Mouse (Mus musculus): ENCODE measurements around the gene Gm3402.
"Not testable (repeated sequence)": the region's sequence is repeated elsewhere in the genome, so short reads cannot be mapped to it uniquely, and the experiment has no call there.

Gm3402 gene

GRCm38 (mm10) chr5:146513823-146514222 lies at the start of gene Gm3402:
Gm3402 (plus strand) TSS chr5:146514123.
- DNase-seq (ENCODE audit: low read depth in 2 of 2, low spot score in 2 of 2), result not testable (repeated sequence)

GRCm38 (mm10) chr5:146466663-146467062 lies 47.3 kb upstream of the Gm3402 start:
- no peak for DNase-seq (ENCODE audit: low read depth in 2 of 2, low spot score in 2 of 2)

GRCm38 (mm10) chr5:146468311-146468710 lies 45.6 kb upstream of the Gm3402 start:
- DNase-seq (ENCODE audit: low read depth in 2 of 2, low spot score in 2 of 2), result no peak

- DNase-seq (ENCODE audit: low read depth in 2 of 2, low spot score in 2 of 2), result no peak
These were observed 43.1 kb upstream of the Gm3402 start for GRCm38 (mm10) chr5:146470821-146471220.

GRCm38 (mm10) chr5:146471311-146471710 lies 42.6 kb upstream of the Gm3402 start:
- DNase-seq (ENCODE audit: low read depth in 2 of 2, low spot score in 2 of 2), result no peak

- no peak for DNase-seq (ENCODE audit: low read depth in 2 of 2, low spot score in 2 of 2)
These were observed 42.1 kb upstream of the Gm3402 start for GRCm38 (mm10) chr5:146471821-146472220.

- DNase-seq (ENCODE audit: low read depth in 2 of 2, low spot score in 2 of 2), result not testable (repeated sequence)
These were observed 34.4 kb upstream of the Gm3402 start for GRCm38 (mm10) chr5:146479564-146479963.

- not testable (repeated sequence) for DNase-seq (ENCODE audit: low read depth in 2 of 2, low spot score in 2 of 2)
These were observed 32.3 kb upstream of the Gm3402 start, which contains the start of gene Gm6408 for GRCm38 (mm10) chr5:146481665-146482064. Gm6408 (plus strand) TSS chr5:146481965.

GRCm38 (mm10) chr5:146488959-146489358 lies 25.0 kb upstream of the Gm3402 start:
- DNase-seq (ENCODE audit: low read depth in 2 of 2, low spot score in 2 of 2), result not testable (repeated sequence)

GRCm38 (mm10) chr5:146491063-146491462 lies 22.9 kb upstream of the Gm3402 start, which contains the start of gene Gm6370:
Gm6370 (plus strand) TSS chr5:146491363.
- not testable (repeated sequence) for DNase-seq (ENCODE audit: low read depth in 2 of 2, low spot score in 2 of 2)

GRCm38 (mm10) chr5:146502099-146502498 lies 11.8 kb upstream of the Gm3402 start, which contains the start of gene 4930449I24Rik:
4930449I24Rik (plus strand) TSS chr5:146502399.
- DNase-seq (ENCODE audit: low read depth in 2 of 2, low spot score in 2 of 2), result not testable (repeated sequence)

- not testable (repeated sequence) for DNase-seq (ENCODE audit: low read depth in 2 of 2, low spot score in 2 of 2)
These were observed 11.6 kb downstream of the Gm3402 start, which contains the start of gene Gm3404 for GRCm38 (mm10) chr5:146525501-146525900. Gm3404 (plus strand) TSS chr5:146525801.

GRCm38 (mm10) chr5:146537347-146537746 lies 23.4 kb downstream of the Gm3402 start, which contains the start of gene Gm3409:
Gm3409 (plus strand) TSS chr5:146537647.
- not testable (repeated sequence) for DNase-seq (ENCODE audit: low read depth in 2 of 2, low spot score in 2 of 2)

GRCm38 (mm10) chr5:146555836-146556235 lies 41.9 kb downstream of the Gm3402 start, which contains the start of gene Gm3415:
Gm3415 (plus strand) TSS chr5:146556136.
- not testable (repeated sequence) for DNase-seq (ENCODE audit: low read depth in 2 of 2, low spot score in 2 of 2)

GRCm38 (mm10) chr5:146564259-146564658 lies 50.3 kb downstream of the Gm3402 start:
- DNase-seq (ENCODE audit: low read depth in 2 of 2, low spot score in 2 of 2), result no peak
